Mouse (Mus musculus): Measurements from ENCODE around the gene Gtpbp10.

DNA sequence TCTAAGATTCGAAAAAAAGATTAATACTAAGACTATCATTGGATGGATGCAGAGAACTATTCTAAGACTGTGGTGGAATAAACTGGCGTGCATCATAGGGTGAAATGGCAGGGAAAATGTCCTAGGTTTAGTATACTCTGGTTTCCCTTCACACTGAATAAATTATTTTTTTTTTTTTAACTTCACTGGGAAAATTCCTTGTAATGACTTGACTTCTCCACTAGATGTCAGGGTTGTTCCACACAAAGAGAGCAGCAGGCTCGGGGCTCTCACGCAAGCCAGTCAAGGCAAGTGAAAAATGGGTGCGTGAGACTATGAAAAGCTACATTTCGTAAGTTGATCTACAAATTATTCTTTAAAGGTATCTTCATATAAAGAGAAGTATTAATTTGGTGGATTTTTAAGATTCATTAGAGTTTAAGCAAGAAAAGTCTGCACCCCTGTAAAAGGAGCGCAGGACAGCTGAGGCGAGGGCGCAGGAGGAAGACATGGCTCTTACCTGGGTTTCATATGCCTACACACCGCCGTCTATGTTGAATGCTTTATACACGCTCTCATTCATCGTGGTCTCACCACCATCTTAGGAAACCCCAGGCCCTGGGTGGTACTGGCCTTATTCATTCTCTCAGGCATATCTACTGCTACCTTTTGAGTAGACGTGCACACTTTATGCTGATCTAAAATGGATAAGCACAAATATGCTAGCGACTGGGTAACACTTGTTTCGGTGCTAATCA lies 64.9 kb downstream of the Gtpbp10 start:
- peak; percentile 21; the same call in 1 of the 2 replicates for TF ChIP-seq CTCF (IDR thresholded peaks at IDR 0.05; ENCODE audit: low read depth, low read length)
- TF ChIP-seq GATA1 (IDR thresholded peaks at IDR 0.05; ENCODE audit: borderline replicate concordance, low read length), result no peak
- TF ChIP-seq TAL1 (conservative IDR thresholded peaks at IDR 0.05; ENCODE audit: low read depth, low read length), result no peak
